Mouse (Mus musculus): ENCODE data around the gene Carmil3. TPM values are rescaled to one million over a fixed set of nuclear protein-coding genes. Genes with fewer than 3 reads are reported as not detected.

The Carmil3 gene
- total and polyA plus RNA-seq, 2 experiments from 2014 or later, result 37.6 to 118 TPM

- 79% methylated on average over 15 of the region's 16 CpGs for WGBS
- no peaks in the 10 kb centered on the region for H3K27me3 ChIP-seq (ENCODE audit: insufficient read depth, low read length)
- DNase-seq (ENCODE audit: low spot score) (no peak), ATAC-seq (ENCODE audit: low FRiP score) (0 out of 2 replicates have a peak, but pooled peaks have one; percentile 4)
- H3K4me3 ChIP-seq (ENCODE audit: low read depth, low read length), result no peak overlapping the region
- no peak overlapping the region for H3K27ac ChIP-seq (ENCODE audit: low read depth, low read length)
- no peak overlapping the region for H3K9ac ChIP-seq (replicated peaks; ENCODE audit: low read length, poor library complexity, severe bottlenecking)
- no peak overlapping the region for H3K4me2 ChIP-seq (ENCODE audit: low read depth, low read length, poor library complexity, severe bottlenecking)
- TF ChIP-seq CTCF (IDR thresholded peaks at IDR 0.05), result no peak
- H3K4me1 ChIP-seq (ENCODE audit: insufficient read depth, low read length), result 0 out of 2 replicates have a peak, but pooled peaks cover 2% of the 10 kb centered on the region
- H3K36me3 ChIP-seq (ENCODE audit: insufficient read depth, low read length), result peaks cover 64% of the 10 kb centered on the region
- no peaks in the 10 kb centered on the region for H3K9me3 ChIP-seq (ENCODE audit: low read length)
These were observed 6.5 kb downstream of the Carmil3 start for GRCm38 (mm10) chr14:55496761-55497448.

GRCm38 (mm10) chr14:55497449-55497821, 7.0 kb downstream of the Carmil3 start:
- peak; percentile 48; the same call in 1 of the 2 replicates for ATAC-seq (ENCODE audit: low FRiP score)
- H3K36me3 ChIP-seq (ENCODE audit: insufficient read depth, low read length), result peaks cover 68% of the 10 kb centered on the region

DNA sequence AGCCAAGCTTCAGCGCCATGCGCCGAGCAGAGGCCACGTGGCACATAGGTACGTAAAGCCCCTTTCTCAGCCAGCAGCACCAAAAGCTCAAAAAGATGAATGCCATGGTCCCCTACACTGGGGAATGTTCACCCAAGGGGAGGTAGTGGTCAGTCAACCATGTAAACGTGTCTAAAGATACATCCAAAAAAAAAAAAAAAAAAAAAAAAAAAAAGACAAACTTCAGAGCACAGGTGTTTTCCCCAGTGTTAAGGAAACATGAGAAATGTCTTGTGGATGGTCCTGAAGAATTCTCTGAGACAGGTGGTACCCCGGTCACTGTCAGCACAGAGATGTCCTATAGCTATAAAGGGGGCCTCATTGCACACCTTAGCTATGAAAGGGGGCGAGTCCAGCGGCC, 15.2 kb downstream of the Carmil3 start:
- Histone ChIP-seq H3K36me3 (ENCODE audit: insufficient read depth, low read length) (peaks cover 24% of the 10 kb centered on the region), H3K4me2 (ENCODE audit: low read depth, low read length, poor library complexity, severe bottlenecking) (no peak overlapping the region), H3K4me3 (ENCODE audit: low read depth, low read length) (no peak overlapping the region), H3K4me1 (ENCODE audit: insufficient read depth, low read length) (no peaks in the 10 kb centered on the region), H3K9me3 (ENCODE audit: low read length) (no peaks in the 10 kb centered on the region), H3K27ac (ENCODE audit: low read depth, low read length) (no peak overlapping the region), H3K9ac (replicated peaks; ENCODE audit: low read length, poor library complexity, severe bottlenecking) (no peak overlapping the region), H3K27me3 (ENCODE audit: insufficient read depth, low read length) (no peaks in the 10 kb centered on the region)
- ATAC-seq (ENCODE audit: low FRiP score), result no peak
- TF ChIP-seq CTCF (IDR thresholded peaks at IDR 0.05), result no peak
- DNase-seq (ENCODE audit: low spot score), result no peak
- WGBS, result 89% methylated on average over 9 of the region's 9 CpGs

More at GRCm38 (mm10) chr14:55497449-55497821, 7.0 kb downstream of the Carmil3 start:
- 0 out of 2 replicates have a peak overlapping the region, but pooled peaks have one; percentile 18 for H3K27ac ChIP-seq (ENCODE audit: low read depth, low read length)
- H3K4me3 ChIP-seq (ENCODE audit: low read depth, low read length), result no peak overlapping the region
- no peak overlapping the region for H3K4me2 ChIP-seq (ENCODE audit: low read depth, low read length, poor library complexity, severe bottlenecking)
- no peak overlapping the region for H3K9ac ChIP-seq (replicated peaks; ENCODE audit: low read length, poor library complexity, severe bottlenecking)
- DNase-seq (ENCODE audit: low spot score), result peak; percentile 90
- TF ChIP-seq CTCF (IDR thresholded peaks at IDR 0.05), result peak; percentile 99
- H3K4me1 ChIP-seq (ENCODE audit: insufficient read depth, low read length), result 0 out of 2 replicates have a peak, but pooled peaks cover 1% of the 10 kb centered on the region
- 37% methylated on average over 6 of the region's 6 CpGs for WGBS
- H3K27me3 ChIP-seq (ENCODE audit: insufficient read depth, low read length), result no peaks in the 10 kb centered on the region
- H3K9me3 ChIP-seq (ENCODE audit: low read length), result no peaks in the 10 kb centered on the region

DNA sequence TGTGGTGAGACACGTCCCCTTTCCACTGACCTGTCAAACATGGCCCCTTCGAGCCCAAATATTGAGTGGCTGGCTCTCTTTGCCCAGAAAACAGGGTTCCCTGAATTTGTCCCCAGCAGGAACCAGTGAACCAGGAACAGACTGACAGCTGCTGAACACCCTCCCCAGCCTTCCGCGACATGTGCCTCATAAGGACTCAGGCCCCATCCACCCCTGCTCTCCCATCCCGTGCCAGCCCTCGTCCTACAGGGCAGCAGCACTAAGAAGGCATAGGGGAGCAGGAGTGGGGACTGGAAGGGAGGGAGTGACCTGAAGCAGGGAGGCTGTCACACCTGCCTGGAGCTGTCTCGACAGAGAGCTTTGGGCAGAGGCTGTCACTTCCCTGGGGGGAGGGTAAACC, 17.4 kb downstream of the Carmil3 start:
- Histone ChIP-seq H3K36me3 (ENCODE audit: insufficient read depth, low read length) (peaks cover 8% of the 10 kb centered on the region; the same call in 1 of the 2 replicates), H3K9me3 (ENCODE audit: low read length) (no peaks in the 10 kb centered on the region), H3K4me3 (ENCODE audit: low read depth, low read length) (no peak overlapping the region), H3K27ac (ENCODE audit: low read depth, low read length) (no peak overlapping the region), H3K4me2 (ENCODE audit: low read depth, low read length, poor library complexity, severe bottlenecking) (no peak overlapping the region), H3K4me1 (ENCODE audit: insufficient read depth, low read length) (0 out of 2 replicates have a peak, but pooled peaks cover 4% of the 10 kb centered on the region), H3K27me3 (ENCODE audit: insufficient read depth, low read length) (no peaks in the 10 kb centered on the region), H3K9ac (replicated peaks; ENCODE audit: low read length, poor library complexity, severe bottlenecking) (no peak overlapping the region)
- DNase-seq (ENCODE audit: low spot score) (no peak), ATAC-seq (ENCODE audit: low FRiP score) (no peak)
- no peak for TF ChIP-seq CTCF (IDR thresholded peaks at IDR 0.05)
- WGBS, result 52% methylated on average over 7 of the region's 7 CpGs

GRCm38 (mm10) chr14:55509540-55509939, 19.1 kb downstream of the Carmil3 start:
- Histone ChIP-seq H3K27ac (ENCODE audit: low read depth, low read length) (no peak overlapping the region), H3K9ac (replicated peaks; ENCODE audit: low read length, poor library complexity, severe bottlenecking) (no peak overlapping the region), H3K4me1 (ENCODE audit: insufficient read depth, low read length) (0 out of 2 replicates have a peak, but pooled peaks cover 4% of the 10 kb centered on the region), H3K4me3 (ENCODE audit: low read depth, low read length) (no peak overlapping the region), H3K9me3 (ENCODE audit: low read length) (no peaks in the 10 kb centered on the region), H3K36me3 (ENCODE audit: insufficient read depth, low read length) (peaks cover 4% of the 10 kb centered on the region; the same call in 1 of the 2 replicates), H3K4me2 (ENCODE audit: low read depth, low read length, poor library complexity, severe bottlenecking) (no peak overlapping the region), H3K27me3 (ENCODE audit: insufficient read depth, low read length) (no peaks in the 10 kb centered on the region)
- TF ChIP-seq CTCF (IDR thresholded peaks at IDR 0.05), result no peak
- no peak for DNase-seq (ENCODE audit: low spot score)
- 78% methylated on average over 10 of the region's 10 CpGs for WGBS
- ATAC-seq (ENCODE audit: low FRiP score), result no peak

DNA sequence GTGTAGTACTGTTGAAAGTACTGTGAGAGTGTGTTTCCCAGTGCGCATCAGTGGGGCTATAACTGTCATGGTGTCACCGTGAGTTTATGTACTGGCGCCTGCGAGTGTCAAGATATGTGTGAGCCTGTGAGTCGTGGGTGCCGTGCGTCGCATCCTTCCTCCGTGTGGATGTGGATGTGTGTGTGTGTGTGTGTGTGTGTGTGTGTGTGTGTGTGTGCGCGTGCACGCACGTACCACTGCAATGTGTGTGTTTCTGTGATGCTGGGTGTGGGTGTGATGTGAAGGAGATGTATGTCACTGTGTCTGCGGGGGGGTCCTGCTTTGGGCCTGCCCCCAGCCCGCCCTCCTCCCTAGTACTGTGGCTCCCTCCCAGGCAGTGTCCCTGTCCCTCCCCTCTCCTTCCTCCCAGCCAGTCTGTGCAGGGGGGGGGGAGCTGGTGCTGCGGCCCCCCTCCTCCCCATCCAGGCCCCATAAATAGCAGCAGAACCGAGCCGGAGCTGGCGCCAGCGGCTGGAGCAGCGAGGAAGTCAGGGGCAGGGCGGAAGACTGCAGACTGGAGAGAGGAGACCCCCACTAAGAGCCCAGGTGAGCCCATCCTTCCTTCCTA, 19.8 kb downstream of the Carmil3 start, which contains the start of gene Cpne6:
Gene Cpne6 (plus strand): TSS at position 321 of the 607 bp plus-strand sequence.
- H3K27me3 ChIP-seq (ENCODE audit: insufficient read depth, low read length), result no peaks in the 10 kb centered on the region
- TF ChIP-seq CTCF (IDR thresholded peaks at IDR 0.05), result no peak
- H3K36me3 ChIP-seq (ENCODE audit: insufficient read depth, low read length), result peaks cover 3% of the 10 kb centered on the region; the same call in 1 of the 2 replicates
- H3K27ac ChIP-seq (ENCODE audit: low read depth, low read length), result no peak within 1 kb of the TSS
- 0 out of 2 replicates have a peak, but pooled peaks cover 4% of the 10 kb centered on the region for H3K4me1 ChIP-seq (ENCODE audit: insufficient read depth, low read length)
- no peak for DNase-seq (ENCODE audit: low spot score)
- peak; percentile 25; the same call in 1 of the 2 replicates for ATAC-seq (ENCODE audit: low FRiP score)
- no peaks in the 10 kb centered on the region for H3K9me3 ChIP-seq (ENCODE audit: low read length)
- H3K9ac ChIP-seq (replicated peaks; ENCODE audit: low read length, poor library complexity, severe bottlenecking), result 0 out of 2 replicates have a peak within 1 kb of the TSS, but pooled peaks have one; percentile 1
- 73% methylated on average over 18 of the region's 22 CpGs for whole genome bisulfite sequencing
- H3K4me3 ChIP-seq (ENCODE audit: low read depth, low read length), result no peak within 1 kb of the TSS
- peak within 1 kb of the TSS; percentile 29 for H3K4me2 ChIP-seq (ENCODE audit: low read depth, low read length, poor library complexity, severe bottlenecking)

All from midbrain, postnatal 0 days (tissue).